Mouse (Mus musculus): Measurements from ENCODE around the gene Nxpe4.

Nxpe4 gene

DNA sequence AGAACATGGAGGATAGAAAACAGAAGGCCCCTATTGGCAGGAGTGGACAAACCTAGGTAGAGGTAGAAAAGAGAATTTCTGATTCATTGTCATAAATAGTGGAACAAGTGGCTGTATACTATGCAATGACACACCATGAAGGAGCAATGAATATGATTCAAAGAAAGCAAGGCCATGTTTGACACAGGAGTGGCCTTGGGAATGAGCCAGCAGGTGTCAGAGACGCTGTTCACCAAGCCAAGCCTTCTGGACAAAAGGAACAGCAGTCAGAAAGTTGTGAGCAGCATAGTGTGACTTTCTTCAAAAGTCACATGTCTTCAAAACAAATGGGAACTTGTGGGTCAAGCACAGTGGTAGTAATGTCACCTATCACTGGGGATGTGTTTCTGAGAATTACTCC is 80.0 kb downstream of the Nxpe4 start:
- DNase-seq, result no peak

DNA sequence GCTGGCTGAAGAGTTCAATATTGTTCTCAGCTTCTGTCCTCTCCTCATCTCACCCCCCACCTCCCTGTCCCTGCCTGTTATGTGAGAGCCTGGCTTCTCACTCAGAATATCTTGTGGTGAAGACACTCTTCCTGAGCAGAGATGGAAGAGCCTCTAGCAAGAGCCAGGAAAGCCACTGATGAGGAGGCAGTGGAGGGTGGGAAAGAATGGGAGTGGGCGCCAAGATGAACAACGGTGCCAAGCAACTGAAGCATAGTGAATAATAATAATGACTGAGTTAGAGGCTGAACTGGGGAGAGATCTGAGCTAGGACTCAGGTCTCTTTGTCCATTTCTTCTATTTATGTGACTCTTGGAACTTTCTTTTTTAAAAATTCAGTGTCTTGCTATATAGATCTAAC is 80.9 kb downstream of the Nxpe4 start:
- DNase-seq, result no peak

DNA sequence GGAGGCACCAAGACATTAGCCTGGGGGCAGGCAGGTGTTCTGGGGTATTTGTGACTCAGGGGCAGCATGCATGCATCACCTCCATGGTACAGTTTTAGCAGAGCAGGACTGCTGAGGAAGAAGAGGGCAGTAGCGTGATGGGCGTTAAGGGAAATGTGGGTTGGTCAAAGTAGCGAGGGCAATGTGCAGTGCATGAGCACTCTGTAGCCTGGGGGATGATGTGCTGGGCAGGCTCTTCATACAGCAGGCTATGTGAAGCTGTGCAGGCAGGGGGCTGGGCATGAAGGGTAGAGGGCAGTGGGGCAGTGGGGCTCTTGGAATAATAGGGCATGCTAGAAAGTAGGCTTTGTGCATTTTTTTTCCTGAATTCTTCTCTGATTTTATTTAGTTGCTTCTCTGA is 82.4 kb downstream of the Nxpe4 start:
- DNase-seq, result no peak

DNA sequence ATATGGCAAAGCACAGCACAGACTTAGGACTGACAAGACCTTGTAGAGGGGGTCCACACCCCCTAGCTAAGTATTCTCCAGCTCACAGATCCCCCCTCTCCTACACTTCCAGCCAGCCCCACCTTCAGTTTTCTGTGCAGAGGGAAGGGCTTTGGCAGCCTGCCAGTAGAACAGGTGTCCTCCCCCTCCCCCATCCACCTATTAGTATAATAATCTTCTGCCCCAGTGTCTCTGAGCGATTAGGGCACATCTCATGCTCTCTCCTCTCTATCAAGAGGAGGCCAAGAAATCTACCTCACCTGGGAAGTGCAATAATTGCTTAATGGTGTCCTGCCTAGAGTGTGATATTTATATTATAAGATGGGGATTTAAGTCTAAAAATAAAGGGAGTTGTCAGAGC is 83.7 kb downstream of the Nxpe4 start:
- DNase-seq, result no peak

DNA sequence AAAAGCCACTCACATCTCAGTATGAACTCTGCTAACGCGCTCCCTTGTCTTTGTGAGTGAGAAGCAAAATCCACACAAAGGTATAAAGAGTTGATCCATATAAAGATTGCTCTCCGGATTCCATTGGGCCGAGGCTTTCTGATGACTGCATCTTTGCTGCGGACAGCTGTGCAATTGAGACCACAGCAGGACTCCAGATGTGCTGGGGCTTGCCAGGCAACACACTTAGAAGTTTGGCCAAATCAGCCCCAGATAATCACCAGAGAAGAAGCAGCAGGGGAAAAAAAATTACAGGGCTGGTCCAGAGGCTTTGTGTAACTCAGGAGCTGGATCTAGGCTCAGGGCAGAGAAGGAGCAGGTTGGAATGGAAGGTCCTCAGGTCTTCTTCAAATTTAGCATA is 85.5 kb downstream of the Nxpe4 start:
- no peak for DNase-seq

- DNase-seq, result no peak
Measured at GRCm38 (mm10) chr9:48252236-48252635, 90.4 kb downstream of the Nxpe4 start.

- DNase-seq, result no peak
Measured at GRCm38 (mm10) chr9:48257001-48257400, 95.2 kb downstream of the Nxpe4 start.

DNA sequence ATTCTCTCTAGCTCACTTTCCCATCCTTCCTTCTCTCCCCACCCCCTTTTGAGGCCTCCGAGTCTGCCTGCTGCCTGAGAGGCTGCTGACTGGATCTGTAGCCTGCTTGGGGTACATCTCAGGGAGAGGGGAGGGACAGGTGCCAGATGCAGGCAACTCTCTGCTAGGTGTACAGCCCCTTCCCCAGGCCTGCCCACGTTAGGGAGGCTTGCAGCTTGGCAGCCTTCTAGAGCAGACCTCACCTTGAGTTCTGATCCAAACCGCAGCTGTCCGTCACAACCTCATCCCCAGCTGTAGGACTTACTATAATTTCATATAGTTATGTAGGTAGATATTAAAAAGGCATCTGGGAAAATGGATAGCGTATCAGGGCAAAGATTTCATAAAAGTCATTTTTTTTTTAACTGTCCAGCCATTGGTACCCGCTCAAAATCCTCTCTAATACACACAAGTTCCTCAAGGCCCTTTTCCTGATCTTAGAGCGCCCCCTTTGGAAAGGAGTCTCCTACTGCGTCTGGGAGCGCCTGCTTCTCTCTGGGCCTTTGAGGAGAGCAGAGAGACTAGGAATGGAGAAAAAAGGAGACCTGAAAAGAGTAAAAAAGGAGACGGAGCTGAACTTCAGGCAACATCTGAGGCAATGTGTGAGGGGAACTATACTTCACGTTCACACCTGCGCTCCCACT is 96.1 kb downstream of the Nxpe4 start:
- peak; percentile 45 for DNase-seq

DNA sequence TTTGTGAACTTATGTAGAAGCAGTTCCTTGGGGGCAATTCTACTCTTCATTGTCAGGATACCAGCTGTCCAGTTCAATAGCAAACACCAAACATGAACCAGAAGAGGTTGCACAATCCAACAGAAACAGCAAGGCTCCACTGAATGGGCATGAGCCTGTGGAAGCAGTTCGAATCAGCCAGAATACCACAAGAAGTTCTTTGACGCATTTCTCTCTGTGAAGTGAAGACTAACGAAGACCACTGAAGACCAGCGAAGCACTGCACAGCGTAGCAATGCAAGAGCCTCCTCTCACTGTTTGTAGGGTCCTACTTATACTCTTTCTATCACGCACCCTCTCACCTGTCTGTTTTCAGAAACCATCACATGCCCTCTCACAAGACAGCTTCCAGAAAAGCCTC is 102.8 kb downstream of the Nxpe4 start:
- no peak for DNase-seq

DNA sequence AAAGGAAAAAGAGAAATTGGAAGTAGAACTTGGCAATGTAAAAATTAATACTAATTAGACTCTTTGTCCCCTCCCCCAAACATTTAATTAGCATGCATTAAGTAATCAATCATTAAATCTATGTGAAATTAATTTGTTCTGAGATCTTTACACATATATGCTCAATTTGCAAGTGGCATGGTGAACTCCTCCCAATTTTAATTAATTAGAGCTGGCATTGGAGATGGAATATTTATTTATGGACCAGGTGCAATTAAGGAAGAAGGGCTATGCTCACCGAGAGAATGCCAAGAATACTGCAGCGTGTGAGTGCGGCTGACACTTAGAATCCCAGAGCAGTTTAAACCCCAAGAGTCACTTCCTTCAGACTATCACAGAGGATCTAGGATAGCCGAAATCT is 103.7 kb downstream of the Nxpe4 start:
- no peak for DNase-seq

DNA sequence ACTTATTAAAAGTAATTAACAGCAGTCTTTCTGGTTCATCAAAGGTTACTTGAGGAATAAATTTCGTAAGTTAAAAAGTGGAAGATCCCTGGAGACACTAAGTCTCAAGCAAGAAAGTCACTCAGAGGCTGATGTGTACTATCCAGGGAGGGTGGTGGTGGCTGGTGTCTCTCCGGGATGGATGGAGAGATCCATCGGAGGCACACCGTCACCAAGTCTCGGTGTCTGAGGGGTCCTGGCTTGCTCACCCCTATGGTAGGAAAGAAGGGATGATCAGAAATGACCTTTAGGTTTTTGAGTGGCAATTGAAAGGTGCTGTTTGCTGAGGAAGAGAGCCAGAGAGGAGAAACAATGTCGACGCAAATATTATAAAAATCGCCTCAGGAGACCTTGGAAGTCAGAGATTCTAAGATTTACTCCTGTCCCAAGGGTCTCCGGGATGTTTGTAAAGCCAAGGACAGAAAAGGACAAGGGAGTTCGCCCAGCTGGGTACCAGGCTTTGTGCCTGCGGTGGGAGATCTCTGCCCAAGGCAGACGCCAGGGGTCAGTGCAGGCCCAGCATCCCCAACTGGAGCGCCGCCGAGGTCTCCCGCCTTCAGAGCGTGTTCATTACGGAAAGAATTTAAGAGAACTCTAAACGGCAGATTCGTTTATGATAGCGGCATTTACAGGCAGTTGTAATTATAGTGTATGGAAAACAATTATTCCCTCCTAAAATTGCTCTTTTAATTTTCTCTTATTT is 104.6 kb downstream of the Nxpe4 start:
- peak; percentile 85 for DNase-seq

DNA sequence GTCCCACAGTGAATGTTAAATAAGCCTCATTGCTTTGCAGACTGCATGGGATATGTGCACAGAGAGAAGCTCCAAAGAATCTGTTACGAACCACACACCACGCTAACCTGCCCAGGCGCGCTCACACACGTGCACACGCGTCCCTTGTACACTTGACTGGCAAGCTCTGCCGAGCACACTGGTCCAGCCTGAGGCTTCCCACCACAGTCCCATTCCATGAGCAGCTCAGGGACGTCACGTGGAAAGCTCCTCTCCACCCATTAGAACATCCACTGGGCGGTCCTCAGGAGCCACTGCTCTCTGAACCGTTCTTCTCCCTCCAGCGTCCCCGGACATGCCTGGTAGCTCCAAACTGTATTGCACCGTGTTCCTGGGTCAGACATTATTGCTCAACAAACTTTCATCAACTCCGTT is 105.2 kb downstream of the Nxpe4 start:
- peak; percentile 47 for DNase-seq

GRCm38 (mm10) chr9:48267960-48268359 is 106.1 kb downstream of the Nxpe4 start:
- no peak for DNase-seq

DNA sequence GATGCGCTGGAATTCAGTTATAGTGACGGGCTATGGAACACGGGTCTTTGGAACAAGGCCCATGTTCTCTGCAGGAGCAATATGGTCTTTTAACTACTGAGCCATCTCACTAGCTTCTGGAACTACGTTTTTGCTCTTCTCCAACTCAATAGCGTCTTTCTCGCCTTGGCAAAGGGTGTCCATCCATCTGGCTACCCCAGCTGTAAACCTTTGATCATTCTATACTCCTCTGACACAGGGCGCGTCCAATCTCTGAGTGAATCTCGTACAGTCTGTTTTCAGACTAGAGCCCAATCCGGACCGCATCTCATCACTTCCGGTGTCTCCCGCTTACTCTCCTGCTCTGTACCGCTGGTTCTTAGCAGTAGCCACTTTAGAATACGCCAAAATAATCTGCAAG is 115.0 kb downstream of the Nxpe4 start:
- DNase-seq, result no peak

GRCm38 (mm10) chr9:48284221-48284620 is 122.4 kb downstream of the Nxpe4 start:
- no peak for DNase-seq

DNA sequence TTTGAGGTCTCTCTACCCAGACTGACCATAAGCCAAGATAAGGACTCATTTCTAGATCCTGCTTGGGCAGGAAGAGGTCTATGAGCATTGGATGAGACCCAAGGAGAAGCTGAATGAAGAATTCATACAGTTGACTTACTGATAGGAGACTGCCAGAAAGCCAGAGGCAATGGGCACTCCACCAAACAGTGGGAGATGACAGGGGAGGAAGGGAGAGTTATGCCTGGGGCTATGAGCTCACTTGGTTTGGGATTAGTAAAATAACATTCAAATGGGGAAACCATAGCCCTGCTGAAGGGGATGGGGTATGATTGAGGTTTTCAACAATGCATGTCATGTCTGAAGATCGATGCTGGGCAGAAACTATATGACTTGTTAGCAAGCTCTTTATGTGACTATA is 128.5 kb downstream of the Nxpe4 start:
- DNase-seq, result no peak

GRCm38 (mm10) chr9:48294754-48295153 is 132.9 kb downstream of the Nxpe4 start:
- DNase-seq, result no peak

GRCm38 (mm10) chr9:48298983-48299382 is 137.2 kb downstream of the Nxpe4 start:
- DNase-seq, result no peak

- peak; percentile 9 for DNase-seq
Measured at GRCm38 (mm10) chr9:48303564-48303963, 141.7 kb downstream of the Nxpe4 start.

- no peak for DNase-seq
Measured at GRCm38 (mm10) chr9:48311241-48311640, 149.4 kb downstream of the Nxpe4 start.

DNA sequence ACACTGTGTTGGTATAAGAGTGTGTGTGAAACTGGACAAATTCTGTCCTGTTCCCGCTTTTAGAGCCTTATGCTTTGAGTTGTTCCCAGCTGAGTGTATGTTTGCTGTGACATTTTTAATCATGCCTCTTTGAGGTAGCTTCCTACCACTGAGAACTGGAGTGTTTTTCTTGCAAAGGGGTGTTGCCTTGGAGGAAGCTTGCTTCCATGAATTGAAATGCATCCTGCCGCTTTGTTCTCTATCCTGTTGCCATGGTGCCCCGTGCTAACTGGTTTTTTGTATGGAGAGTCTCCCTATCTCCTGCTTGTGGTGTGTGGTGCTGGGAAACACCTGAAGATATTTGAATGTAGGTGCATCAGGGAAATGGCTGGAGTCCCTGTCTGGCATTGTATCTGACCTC is 152.4 kb downstream of the Nxpe4 start:
- DNase-seq, result no peak

GRCm38 (mm10) chr9:48315825-48316224 is 154.0 kb downstream of the Nxpe4 start:
- DNase-seq, result no peak

- no peak for DNase-seq
Measured at GRCm38 (mm10) chr9:48326338-48326737, 164.5 kb downstream of the Nxpe4 start.

GRCm38 (mm10) chr9:48329597-48329996 is 167.8 kb downstream of the Nxpe4 start:
- DNase-seq, result no peak

All from thymus, postnatal 4 days (tissue).